Mouse (Mus musculus): ENCODE data around the gene Gltpd2.

DNA sequence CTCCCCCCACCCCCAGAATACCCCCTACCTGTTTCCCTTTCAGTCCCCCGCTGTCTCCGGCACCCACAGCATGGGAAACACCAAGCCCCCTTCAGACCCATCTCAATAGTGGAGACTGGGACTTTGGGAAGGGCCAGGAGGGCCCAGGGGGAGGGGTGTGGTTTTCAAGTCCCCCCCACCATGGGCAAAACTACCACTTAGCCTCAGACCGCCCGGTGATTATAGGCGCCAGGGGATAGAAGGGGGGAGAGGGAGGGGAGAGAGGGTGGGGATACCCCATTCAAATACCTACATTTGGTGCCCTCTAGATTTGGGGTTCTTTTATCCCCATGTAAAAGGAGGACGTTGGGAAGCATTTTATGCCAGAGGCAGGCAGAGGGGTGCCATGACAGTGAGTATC, 13.8 kb downstream of the Gltpd2 start, which contains the start of gene Gm40193:
- TF ChIP-seq CTCF (IDR thresholded peaks at IDR 0.05; ENCODE audit: insufficient read depth, low read length) (no peak), POLR2A (IDR thresholded peaks at IDR 0.05; ENCODE audit: borderline replicate concordance, extremely low read depth, low read depth, low read length) (no peak)

Data from lung, adult 2 months (tissue).